Mouse (Mus musculus) adipocyte (in vitro differentiated cells): ENCODE data around the gene Mylk2.

Source experiments
- DNase-seq: peaks from one replicate; pipeline ENCODE4 v3.0.0-alpha.2; 2016; ENCODE audit warnings: low spot score

Mylk2 gene

GRCm38 (mm10) chr2:152911031-152911430, at the start of gene Mylk2:
Mylk2 (plus strand) TSS chr2:152911352.
- no peak for DNase-seq

GRCm38 (mm10) chr2:152861891-152862290, 49.3 kb upstream of the Mylk2 start:
- DNase-seq = peak; percentile 79

- DNase-seq = no peak
Observed at GRCm38 (mm10) chr2:152862638-152863037, 48.5 kb upstream of the Mylk2 start.

GRCm38 (mm10) chr2:152863346-152863745, 47.8 kb upstream of the Mylk2 start:
- DNase-seq = no peak

GRCm38 (mm10) chr2:152878239-152878638, 32.9 kb upstream of the Mylk2 start:
- no peak for DNase-seq

GRCm38 (mm10) chr2:152880898-152881297, 30.3 kb upstream of the Mylk2 start:
- no peak for DNase-seq

GRCm38 (mm10) chr2:152884101-152884645, 27.0 kb upstream of the Mylk2 start:
- DNase-seq = no peak

GRCm38 (mm10) chr2:152887230-152887629, 23.9 kb upstream of the Mylk2 start:
- DNase-seq = peak; percentile 41

GRCm38 (mm10) chr2:152888774-152889173, 22.4 kb upstream of the Mylk2 start:
- no peak for DNase-seq

GRCm38 (mm10) chr2:152895834-152896233, 15.3 kb upstream of the Mylk2 start:
- DNase-seq = no peak

- DNase-seq = no peak
Observed at GRCm38 (mm10) chr2:152896926-152897325, 14.2 kb upstream of the Mylk2 start.

GRCm38 (mm10) chr2:152899011-152899410, 12.1 kb upstream of the Mylk2 start:
- DNase-seq = no peak

- no peak for DNase-seq
Observed at GRCm38 (mm10) chr2:152901296-152901695, 9.9 kb upstream of the Mylk2 start.

GRCm38 (mm10) chr2:152902658-152903057, 8.5 kb upstream of the Mylk2 start:
- peak; percentile 40 for DNase-seq

GRCm38 (mm10) chr2:152903586-152903985, 7.6 kb upstream of the Mylk2 start:
- DNase-seq = peak; percentile 72

- peak; percentile 84 for DNase-seq
Observed at GRCm38 (mm10) chr2:152904127-152904643, 7.0 kb upstream of the Mylk2 start.

- peak; percentile 89 for DNase-seq
Observed at GRCm38 (mm10) chr2:152905036-152905829, 5.9 kb upstream of the Mylk2 start.

GRCm38 (mm10) chr2:152906274-152907037, 4.7 kb upstream of the Mylk2 start:
- DNase-seq = no peak

- peak; percentile 94 for DNase-seq
Observed at GRCm38 (mm10) chr2:152907114-152907943, 3.8 kb upstream of the Mylk2 start.

- no peak for DNase-seq
Observed at GRCm38 (mm10) chr2:152909848-152910247, 1.3 kb upstream of the Mylk2 start.

GRCm38 (mm10) chr2:152911432-152911831, 280 bp downstream of the Mylk2 start:
- DNase-seq = no peak

GRCm38 (mm10) chr2:152913471-152913870, 2.3 kb downstream of the Mylk2 start:
- no peak for DNase-seq
